Mouse (Mus musculus): ENCODE measurements around the gene Gm43302. TPM values are rescaled to one million over a fixed set of nuclear protein-coding genes. Genes with fewer than 3 reads are reported as not detected.
"Not testable (repeated sequence)": the region's sequence is repeated elsewhere in the genome, so short reads cannot be mapped to it uniquely, and the experiment has no call there.

The Gm43302 gene
- polyA plus RNA-seq, 1 experiment from 2014 or later, result not detected

- 83% methylated on average over 3 of the region's 3 CpGs for WGBS
Observed at GRCm38 (mm10) chr5:105290921-105291320, 2.6 kb downstream of the Gm43302 start.

DNA sequence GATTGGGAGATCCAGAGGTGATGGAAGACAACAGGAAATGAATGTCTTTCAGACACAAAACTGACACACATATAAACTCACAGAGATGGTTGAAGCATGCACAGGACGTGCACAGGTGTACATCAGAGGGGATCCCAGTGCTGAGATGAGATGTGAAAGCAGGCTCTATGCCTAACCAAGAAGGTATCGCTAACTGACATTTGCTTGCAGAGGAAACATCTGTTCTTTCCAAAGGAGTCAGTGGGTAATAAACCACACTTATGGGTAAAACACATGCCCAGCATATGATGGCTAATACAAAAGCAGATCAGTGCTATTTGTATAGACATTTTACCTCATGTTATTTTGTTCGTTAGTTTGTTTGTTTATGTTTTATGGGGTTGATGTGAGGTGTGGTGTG, 32.8 kb downstream of the Gm43302 start:
- not testable (repeated sequence) for H3K36me3 ChIP-seq; H3K9me3 ChIP-seq; H3K4me2 ChIP-seq; H3K9ac ChIP-seq; ATAC-seq (ENCODE audit: insufficient number of reproducible peaks, low FRiP score, low TSS enrichment, low read depth); H3K27ac ChIP-seq; H3K4me3 ChIP-seq; H3K4me1 ChIP-seq; H3K27me3 ChIP-seq
- WGBS, result no CpG with 5 or more reads among the region's 3 CpGs

More at GRCm38 (mm10) chr5:105290921-105291320, 2.6 kb downstream of the Gm43302 start:
- H3K4me1 ChIP-seq; H3K36me3 ChIP-seq; H3K9ac ChIP-seq; H3K27me3 ChIP-seq; ATAC-seq (ENCODE audit: insufficient number of reproducible peaks, low FRiP score, low TSS enrichment, low read depth); H3K9me3 ChIP-seq; H3K4me2 ChIP-seq; H3K4me3 ChIP-seq; H3K27ac ChIP-seq: not testable (repeated sequence)

DNA sequence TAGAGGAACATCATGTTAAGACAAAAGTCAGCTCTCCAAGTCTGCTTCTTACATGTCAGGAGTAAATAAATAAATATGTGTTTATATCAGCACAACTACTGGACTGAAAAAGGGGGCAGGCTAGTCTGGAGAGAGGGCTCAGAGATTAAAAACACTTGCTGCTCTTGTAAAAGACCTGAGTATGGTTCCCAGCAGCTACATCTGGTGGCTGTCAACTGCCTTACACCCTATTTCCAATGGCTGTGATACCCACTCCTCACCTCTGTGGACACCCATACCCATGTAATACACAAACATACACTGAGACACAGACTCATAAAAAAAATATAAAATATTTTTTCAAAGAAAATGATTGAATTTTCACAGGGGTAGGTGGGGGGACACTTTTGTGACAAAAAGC, 41.0 kb downstream of the Gm43302 start:
- no peak for ATAC-seq (ENCODE audit: insufficient number of reproducible peaks, low FRiP score, low TSS enrichment, low read depth)
- H3K27me3 ChIP-seq, result no peaks in the 10 kb centered on the region
- H3K9ac ChIP-seq, result no peak overlapping the region
- H3K4me3 ChIP-seq, result no peak overlapping the region
- H3K9me3 ChIP-seq, result no peaks in the 10 kb centered on the region
- H3K36me3 ChIP-seq, result no peaks in the 10 kb centered on the region
- no peak overlapping the region for H3K4me2 ChIP-seq
- no peak overlapping the region for H3K27ac ChIP-seq
- no peaks in the 10 kb centered on the region for H3K4me1 ChIP-seq

DNA sequence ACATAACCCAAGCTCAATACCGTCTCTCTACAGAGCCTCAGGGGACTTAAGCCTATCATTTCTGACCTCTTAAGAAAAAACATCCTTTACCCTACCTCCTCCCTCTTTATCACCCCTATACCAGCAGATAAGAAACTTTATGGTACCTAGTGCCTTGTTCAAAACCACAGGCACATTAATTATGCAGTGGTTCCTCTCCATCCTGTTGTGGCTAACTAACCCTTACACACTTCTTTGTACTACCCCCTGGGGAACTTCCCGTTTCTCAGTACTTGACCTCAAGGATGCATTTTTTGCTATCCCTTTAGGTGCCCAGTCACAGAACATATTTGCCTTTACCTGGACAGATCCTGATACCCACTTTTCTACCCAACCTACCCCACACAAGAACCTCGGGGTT, 48.8 kb downstream of the Gm43302 start:
- not testable (repeated sequence) for ATAC-seq (ENCODE audit: insufficient number of reproducible peaks, low FRiP score, low TSS enrichment, low read depth); H3K27me3 ChIP-seq; H3K9ac ChIP-seq; H3K27ac ChIP-seq; H3K4me2 ChIP-seq; H3K9me3 ChIP-seq; H3K36me3 ChIP-seq; H3K4me3 ChIP-seq; H3K4me1 ChIP-seq
- 72% methylated on average over 3 of the region's 3 CpGs for WGBS

- not testable (repeated sequence) for ATAC-seq (ENCODE audit: insufficient number of reproducible peaks, low FRiP score, low TSS enrichment, low read depth); H3K27ac ChIP-seq; H3K9ac ChIP-seq; H3K4me1 ChIP-seq; H3K36me3 ChIP-seq; H3K27me3 ChIP-seq; H3K4me3 ChIP-seq; H3K4me2 ChIP-seq; H3K9me3 ChIP-seq
- 71% methylated on average over 5 of the region's 5 CpGs for WGBS
Observed at GRCm38 (mm10) chr5:105240982-105241381, 52.5 kb downstream of the Gm43302 start.

GRCm38 (mm10) chr5:105239483-105240047, 53.9 kb downstream of the Gm43302 start, which contains the start of gene Gbp10:
Gene Gbp10 (minus strand): TSS chr5:105239533.
- not testable (repeated sequence) for ATAC-seq (ENCODE audit: insufficient number of reproducible peaks, low FRiP score, low TSS enrichment, low read depth); H3K36me3 ChIP-seq; H3K9me3 ChIP-seq; H3K4me3 ChIP-seq; H3K27me3 ChIP-seq; H3K27ac ChIP-seq; H3K4me1 ChIP-seq; H3K9ac ChIP-seq; H3K4me2 ChIP-seq

GRCm38 (mm10) chr5:105238402-105238801, 55.1 kb downstream of the Gm43302 start:
- not testable (repeated sequence) for H3K27me3 ChIP-seq; H3K4me2 ChIP-seq; H3K27ac ChIP-seq; ATAC-seq (ENCODE audit: insufficient number of reproducible peaks, low FRiP score, low TSS enrichment, low read depth); H3K9me3 ChIP-seq; H3K36me3 ChIP-seq; H3K4me3 ChIP-seq; H3K4me1 ChIP-seq; H3K9ac ChIP-seq
- 87% methylated on average over 1 of the region's 1 CpGs for WGBS

DNA sequence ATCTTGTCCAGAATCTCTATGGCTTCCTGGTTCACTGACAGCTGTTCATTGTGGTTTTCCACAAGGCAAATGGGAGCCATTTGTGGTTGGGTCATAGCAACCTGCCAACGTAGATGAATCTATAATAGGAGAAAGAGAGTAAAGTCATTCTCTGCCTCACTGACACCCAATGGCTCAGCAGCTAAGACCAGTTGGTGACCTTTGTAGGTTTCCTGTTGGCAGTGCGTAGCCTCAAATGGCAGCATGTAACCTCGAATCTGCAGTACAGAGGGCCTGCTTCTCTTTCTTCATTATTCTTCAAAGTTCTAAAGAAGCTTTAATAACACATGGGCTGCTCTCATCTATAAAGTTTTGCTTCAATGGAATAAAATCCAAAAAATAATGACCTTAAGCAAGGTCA, 57.5 kb downstream of the Gm43302 start:
- ATAC-seq (ENCODE audit: insufficient number of reproducible peaks, low FRiP score, low TSS enrichment, low read depth); H3K4me1 ChIP-seq; H3K4me3 ChIP-seq; H3K9ac ChIP-seq; H3K36me3 ChIP-seq; H3K4me2 ChIP-seq; H3K27me3 ChIP-seq; H3K27ac ChIP-seq; H3K9me3 ChIP-seq: not testable (repeated sequence)
- 77% methylated on average over 3 of the region's 3 CpGs for WGBS

DNA sequence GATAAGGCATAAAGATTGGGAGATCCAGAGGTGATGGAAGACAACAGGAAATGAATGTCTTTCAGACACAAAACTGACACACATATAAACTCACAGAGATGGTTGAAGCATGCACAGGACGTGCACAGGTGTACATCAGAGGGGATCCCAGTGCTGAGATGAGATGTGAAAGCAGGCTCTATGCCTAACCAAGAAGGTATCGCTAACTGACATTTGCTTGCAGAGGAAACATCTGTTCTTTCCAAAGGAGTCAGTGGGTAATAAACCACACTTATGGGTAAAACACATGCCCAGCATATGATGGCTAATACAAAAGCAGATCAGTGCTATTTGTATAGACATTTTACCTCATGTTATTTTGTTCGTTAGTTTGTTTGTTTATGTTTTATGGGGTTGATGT, 84.5 kb downstream of the Gm43302 start:
- not testable (repeated sequence) for H3K9ac ChIP-seq; ATAC-seq (ENCODE audit: insufficient number of reproducible peaks, low FRiP score, low TSS enrichment, low read depth); H3K9me3 ChIP-seq; H3K27me3 ChIP-seq; H3K4me3 ChIP-seq; H3K4me2 ChIP-seq; H3K36me3 ChIP-seq; H3K27ac ChIP-seq; H3K4me1 ChIP-seq
- no CpG with 5 or more reads among the region's 3 CpGs for WGBS

GRCm38 (mm10) chr5:105200791-105201355, 92.6 kb downstream of the Gm43302 start:
- WGBS, result 89% methylated on average over 4 of the region's 4 CpGs
- H3K4me3 ChIP-seq; ATAC-seq (ENCODE audit: insufficient number of reproducible peaks, low FRiP score, low TSS enrichment, low read depth): not testable (repeated sequence)

GRCm38 (mm10) chr5:105199149-105199548, 94.3 kb downstream of the Gm43302 start:
- H3K9ac ChIP-seq; H3K9me3 ChIP-seq; H3K4me3 ChIP-seq; H3K27ac ChIP-seq; ATAC-seq (ENCODE audit: insufficient number of reproducible peaks, low FRiP score, low TSS enrichment, low read depth); H3K4me1 ChIP-seq; H3K27me3 ChIP-seq; H3K36me3 ChIP-seq; H3K4me2 ChIP-seq: not testable (repeated sequence)
- 92% methylated on average over 1 of the region's 1 CpGs for WGBS

More at GRCm38 (mm10) chr5:105200791-105201355, 92.6 kb downstream of the Gm43302 start:
- H3K4me2 ChIP-seq, H3K9ac ChIP-seq, H3K9me3 ChIP-seq, H3K27me3 ChIP-seq, H3K36me3 ChIP-seq, H3K4me1 ChIP-seq, H3K27ac ChIP-seq: not testable (repeated sequence)

DNA sequence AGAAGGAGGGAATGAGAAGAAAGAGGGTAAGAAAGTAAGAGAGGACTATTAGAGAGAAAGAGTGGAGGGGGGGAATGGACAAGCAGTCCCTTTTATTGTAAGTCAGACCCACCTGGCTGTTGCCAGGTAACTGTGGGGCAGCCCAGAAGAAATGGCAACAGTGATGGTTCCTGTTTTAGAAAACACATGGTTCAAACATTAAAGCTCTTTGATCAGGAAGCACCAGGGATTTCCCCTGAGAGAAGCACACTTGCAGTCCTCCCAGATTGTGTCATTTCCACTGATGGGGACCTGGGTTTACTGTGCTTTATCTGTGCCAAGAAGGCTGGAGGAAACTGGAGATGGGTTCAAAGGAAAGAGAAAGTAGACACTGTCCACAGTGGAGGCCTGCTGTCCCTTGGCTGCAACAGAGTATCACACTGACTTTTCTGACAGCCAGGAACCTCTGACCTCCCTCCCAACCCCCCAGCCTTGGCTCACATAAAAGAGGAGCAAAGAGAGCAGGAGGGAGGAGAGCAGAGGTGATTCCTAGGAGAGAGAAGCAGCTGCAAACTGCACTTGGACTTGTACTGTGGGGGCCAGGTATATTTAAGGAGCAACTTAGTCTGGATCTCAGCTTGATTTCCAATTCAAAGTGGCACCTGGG, 95.5 kb downstream of the Gm43302 start:
- not testable (repeated sequence) for H3K4me3 ChIP-seq; ATAC-seq (ENCODE audit: insufficient number of reproducible peaks, low FRiP score, low TSS enrichment, low read depth)

More for the DNA sequence above, 95.5 kb downstream of the Gm43302 start:
- not testable (repeated sequence) for H3K4me2 ChIP-seq, H3K9ac ChIP-seq, H3K4me1 ChIP-seq, H3K27me3 ChIP-seq, H3K9me3 ChIP-seq, H3K36me3 ChIP-seq, H3K27ac ChIP-seq
